Mouse (Mus musculus): ENCODE measurements at regions not wholly inside any gene's neighbourhood (a gene's known extent, or its start where the extent isn't known, plus 50 kb on each side); places are given as distances from the start of the nearest gene placed in this dataset.

- Histone ChIP-seq H3K4me3 (ENCODE audit: insufficient read depth, low read length) (no peak overlapping the region), H3K27ac (ENCODE audit: insufficient read depth, low read length) (no peak overlapping the region), H3K4me1 (ENCODE audit: control insufficient read depth, insufficient read depth, low read length) (no peaks in the 10 kb centered on the region)
- no peak for TF ChIP-seq CTCF (IDR thresholded peaks at IDR 0.05; ENCODE audit: extremely low read depth, insufficient read depth, low read length)
- no peak for TF ChIP-seq POLR2A (IDR thresholded peaks at IDR 0.05; ENCODE audit: extremely low read depth, insufficient read depth, low read length)
Measured at GRCm38 (mm10) chr12:110002717-110003116, 276.2 kb upstream of the Dio3 start.

DNA sequence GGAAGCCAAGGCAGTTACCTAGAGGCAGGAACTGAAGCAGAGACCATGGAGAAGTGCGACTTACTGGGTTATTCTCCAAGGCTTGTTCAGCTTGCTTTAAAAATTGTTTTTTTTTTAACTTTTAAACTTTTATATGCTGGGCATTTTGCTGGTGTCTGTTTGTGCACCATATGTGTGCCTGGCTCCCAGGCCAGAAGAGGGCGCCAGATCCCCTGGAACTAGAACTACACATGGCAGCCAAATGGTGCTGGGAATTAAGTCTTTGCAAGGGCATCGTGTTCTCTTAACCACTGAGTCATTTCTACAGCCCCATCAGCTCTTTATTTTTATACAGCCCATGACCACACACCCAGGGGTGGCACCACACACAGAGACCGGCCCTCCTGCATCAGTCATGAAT, 269.7 kb upstream of the Dio3 start:
- Histone ChIP-seq H3K27ac (ENCODE audit: insufficient read depth, low read length) (no peak overlapping the region), H3K4me3 (ENCODE audit: insufficient read depth, low read length) (no peak overlapping the region), H3K4me1 (ENCODE audit: control insufficient read depth, insufficient read depth, low read length) (no peaks in the 10 kb centered on the region)
- TF ChIP-seq POLR2A (IDR thresholded peaks at IDR 0.05; ENCODE audit: extremely low read depth, insufficient read depth, low read length) (no peak), CTCF (IDR thresholded peaks at IDR 0.05; ENCODE audit: extremely low read depth, insufficient read depth, low read length) (0 out of 2 replicates have a peak, but pooled peaks have one; percentile 4)

GRCm38 (mm10) chr12:110020541-110021470, 258.1 kb upstream of the Dio3 start:
- H3K4me1 ChIP-seq (ENCODE audit: control insufficient read depth, insufficient read depth, low read length): no peaks in the 10 kb centered on the region
- TF ChIP-seq CTCF (IDR thresholded peaks at IDR 0.05; ENCODE audit: extremely low read depth, insufficient read depth, low read length) (no peak), POLR2A (IDR thresholded peaks at IDR 0.05; ENCODE audit: extremely low read depth, insufficient read depth, low read length) (no peak)
- no peak overlapping the region for H3K4me3 ChIP-seq (ENCODE audit: insufficient read depth, low read length)
- H3K27ac ChIP-seq (ENCODE audit: insufficient read depth, low read length): no peak overlapping the region

GRCm38 (mm10) chr12:110021690-110022089, 257.2 kb upstream of the Dio3 start:
- Histone ChIP-seq H3K4me1 (ENCODE audit: control insufficient read depth, insufficient read depth, low read length) (no peaks in the 10 kb centered on the region), H3K27ac (ENCODE audit: insufficient read depth, low read length) (no peak overlapping the region), H3K4me3 (ENCODE audit: insufficient read depth, low read length) (no peak overlapping the region)
- no peak for TF ChIP-seq POLR2A (IDR thresholded peaks at IDR 0.05; ENCODE audit: extremely low read depth, insufficient read depth, low read length)
- TF ChIP-seq CTCF (IDR thresholded peaks at IDR 0.05; ENCODE audit: extremely low read depth, insufficient read depth, low read length): no peak

GRCm38 (mm10) chr12:110022631-110023030, 256.2 kb upstream of the Dio3 start:
- Histone ChIP-seq H3K27ac (ENCODE audit: insufficient read depth, low read length) (no peak overlapping the region), H3K4me1 (ENCODE audit: control insufficient read depth, insufficient read depth, low read length) (no peaks in the 10 kb centered on the region), H3K4me3 (ENCODE audit: insufficient read depth, low read length) (no peak overlapping the region)
- no peak for TF ChIP-seq CTCF (IDR thresholded peaks at IDR 0.05; ENCODE audit: extremely low read depth, insufficient read depth, low read length)
- TF ChIP-seq POLR2A (IDR thresholded peaks at IDR 0.05; ENCODE audit: extremely low read depth, insufficient read depth, low read length): no peak

DNA sequence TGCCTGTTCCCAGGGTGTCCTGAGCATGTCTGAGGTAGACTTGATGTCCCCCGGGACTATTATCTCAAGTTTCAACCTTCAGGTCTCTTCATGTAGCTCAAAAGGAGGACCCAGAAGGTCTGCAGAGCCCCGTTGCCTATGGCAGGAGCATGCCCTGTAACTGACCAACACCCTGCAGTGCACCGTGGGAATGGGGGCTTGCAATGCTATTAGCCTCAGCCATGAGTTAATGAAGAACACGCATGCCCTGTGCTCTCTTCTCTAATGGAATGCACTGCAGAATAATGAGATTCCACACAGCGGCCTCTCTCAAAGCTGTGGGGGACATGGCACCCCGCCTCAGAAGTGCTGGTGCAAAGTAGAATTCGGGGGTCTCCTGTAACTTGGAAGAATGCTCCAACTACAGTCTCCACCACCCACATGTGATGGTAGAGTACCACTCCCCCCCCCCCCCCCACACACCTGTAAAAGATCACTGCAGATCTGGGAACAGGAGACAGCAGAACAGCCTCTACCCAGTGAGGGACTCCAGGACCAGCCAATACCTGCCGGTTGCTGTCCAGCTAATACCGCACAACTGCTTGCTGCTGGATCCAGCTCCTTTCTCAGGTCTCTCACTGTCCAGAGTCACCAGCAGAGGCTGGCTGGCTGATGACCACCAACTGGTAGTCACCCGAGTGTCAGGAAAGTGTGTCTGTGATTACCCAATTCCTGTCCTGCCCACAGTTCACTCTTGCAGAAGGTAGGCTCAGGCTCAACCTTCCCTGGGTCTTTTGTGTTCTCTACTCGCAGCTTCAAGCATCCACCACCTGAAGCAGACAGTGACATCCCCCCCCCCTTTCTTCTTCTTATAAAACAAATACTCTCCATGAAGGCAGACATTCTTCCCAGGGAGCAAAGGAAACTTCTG, 255.4 kb upstream of the Dio3 start:
- no peak overlapping the region for H3K27ac ChIP-seq (ENCODE audit: insufficient read depth, low read length)
- TF ChIP-seq POLR2A (IDR thresholded peaks at IDR 0.05; ENCODE audit: extremely low read depth, insufficient read depth, low read length) (no peak), CTCF (IDR thresholded peaks at IDR 0.05; ENCODE audit: extremely low read depth, insufficient read depth, low read length) (no peak)
- H3K4me1 ChIP-seq (ENCODE audit: control insufficient read depth, insufficient read depth, low read length): no peaks in the 10 kb centered on the region
- no peak overlapping the region for H3K4me3 ChIP-seq (ENCODE audit: insufficient read depth, low read length)

- Histone ChIP-seq H3K4me1 (ENCODE audit: control insufficient read depth, insufficient read depth, low read length) (no peaks in the 10 kb centered on the region), H3K4me3 (ENCODE audit: insufficient read depth, low read length) (no peak overlapping the region), H3K27ac (ENCODE audit: insufficient read depth, low read length) (no peak overlapping the region)
- TF ChIP-seq POLR2A (IDR thresholded peaks at IDR 0.05; ENCODE audit: extremely low read depth, insufficient read depth, low read length) (no peak), CTCF (IDR thresholded peaks at IDR 0.05; ENCODE audit: extremely low read depth, insufficient read depth, low read length) (no peak)
Measured at GRCm38 (mm10) chr12:110024295-110024694, 254.6 kb upstream of the Dio3 start.

- Histone ChIP-seq H3K4me1 (ENCODE audit: control insufficient read depth, insufficient read depth, low read length) (no peaks in the 10 kb centered on the region), H3K27ac (ENCODE audit: insufficient read depth, low read length) (no peak overlapping the region), H3K4me3 (ENCODE audit: insufficient read depth, low read length) (no peak overlapping the region)
- TF ChIP-seq CTCF (IDR thresholded peaks at IDR 0.05; ENCODE audit: extremely low read depth, insufficient read depth, low read length): no peak
- no peak for TF ChIP-seq POLR2A (IDR thresholded peaks at IDR 0.05; ENCODE audit: extremely low read depth, insufficient read depth, low read length)
Measured at GRCm38 (mm10) chr12:110025171-110025570, 253.7 kb upstream of the Dio3 start.

DNA sequence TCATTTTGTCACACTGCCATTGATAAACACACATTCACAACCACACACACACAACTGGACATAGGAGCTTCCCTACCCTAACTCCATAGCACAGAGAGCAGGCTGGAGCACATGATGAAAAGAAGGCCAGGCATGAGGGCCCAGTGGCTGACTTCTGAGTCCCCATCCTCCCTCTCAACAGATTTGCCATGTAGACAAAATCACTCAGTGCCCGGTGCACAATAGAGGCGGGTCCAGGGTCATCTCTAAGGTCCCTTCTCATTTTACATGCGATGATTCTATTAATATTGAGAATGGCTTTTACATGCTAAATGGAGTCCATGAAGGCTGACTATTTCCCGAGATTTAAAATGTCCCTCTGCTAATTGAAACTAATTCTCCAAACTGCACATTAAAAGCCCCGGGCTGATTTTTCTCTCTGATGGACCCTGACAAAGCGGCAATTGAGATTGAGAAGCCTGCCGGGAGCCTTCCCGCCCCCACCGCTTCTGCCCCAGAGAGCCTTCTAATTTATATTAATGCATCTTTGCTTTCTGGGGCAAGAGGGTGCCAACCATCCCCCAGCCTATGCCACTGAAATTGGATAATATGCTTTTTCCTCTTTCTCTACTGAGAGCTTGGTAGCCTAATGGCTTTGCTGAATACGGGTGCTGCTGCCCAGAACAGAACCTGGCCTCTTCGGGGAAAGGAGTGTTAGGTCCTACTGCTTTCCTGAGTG, 252.7 kb upstream of the Dio3 start:
- Histone ChIP-seq H3K4me1 (ENCODE audit: control insufficient read depth, insufficient read depth, low read length) (no peaks in the 10 kb centered on the region), H3K27ac (ENCODE audit: insufficient read depth, low read length) (no peak overlapping the region), H3K4me3 (ENCODE audit: insufficient read depth, low read length) (no peak overlapping the region)
- TF ChIP-seq POLR2A (IDR thresholded peaks at IDR 0.05; ENCODE audit: extremely low read depth, insufficient read depth, low read length) (no peak), CTCF (IDR thresholded peaks at IDR 0.05; ENCODE audit: extremely low read depth, insufficient read depth, low read length) (no peak)

Measured in cortical plate, adult 2 months (tissue).